Mouse (Mus musculus): Measurements from ENCODE around the gene Tmco5. TPM values are rescaled to one million over a fixed set of nuclear protein-coding genes. Genes with fewer than 3 reads are reported as not detected.
"Not testable (repeated sequence)": the region's sequence is repeated elsewhere in the genome, so short reads cannot be mapped to it uniquely, and the experiment has no call there.

Gene Tmco5
- polyA plus RNA-seq, 1 experiment from 2014 or later, result not detected

DNA sequence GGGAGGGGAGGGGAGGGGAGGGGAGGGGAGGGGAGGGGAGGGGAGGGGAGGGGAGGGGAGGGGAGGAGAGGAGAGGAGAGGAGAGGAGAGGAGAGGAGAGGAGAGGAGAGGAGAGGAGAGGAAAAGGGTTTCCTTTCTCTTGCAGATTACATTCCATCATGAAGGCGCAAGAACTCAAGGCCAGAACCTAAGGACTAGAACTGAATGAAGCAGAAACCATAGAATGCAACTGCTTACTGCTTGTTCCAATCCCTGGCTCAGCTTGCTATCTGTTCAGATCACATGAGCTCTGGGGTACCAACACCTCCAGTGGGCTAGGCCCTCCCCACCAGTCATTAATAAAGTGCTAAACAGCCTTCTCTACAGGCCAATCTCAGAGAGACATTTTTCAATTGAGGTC is 55.7 kb downstream of the Tmco5 start:
- 100% methylated on average over 1 of the region's 1 CpGs for WGBS
- H3K4me3 ChIP-seq (ENCODE audit: low read depth, low read length); ATAC-seq; H3K9ac ChIP-seq (ENCODE audit: low read length); H3K27ac ChIP-seq (ENCODE audit: low read depth, low read length); H3K36me3 ChIP-seq (ENCODE audit: control insufficient read depth, insufficient read depth, low read length); DNase-seq (ENCODE audit: low spot score); H3K4me1 ChIP-seq (ENCODE audit: control insufficient read depth, insufficient read depth, low read length); H3K27me3 ChIP-seq (replicated peaks; ENCODE audit: control insufficient read depth, insufficient read depth, low read length); H3K4me2 ChIP-seq (ENCODE audit: low read length); H3K9me3 ChIP-seq (replicated peaks; ENCODE audit: control insufficient read depth, low read length): not testable (repeated sequence)

DNA sequence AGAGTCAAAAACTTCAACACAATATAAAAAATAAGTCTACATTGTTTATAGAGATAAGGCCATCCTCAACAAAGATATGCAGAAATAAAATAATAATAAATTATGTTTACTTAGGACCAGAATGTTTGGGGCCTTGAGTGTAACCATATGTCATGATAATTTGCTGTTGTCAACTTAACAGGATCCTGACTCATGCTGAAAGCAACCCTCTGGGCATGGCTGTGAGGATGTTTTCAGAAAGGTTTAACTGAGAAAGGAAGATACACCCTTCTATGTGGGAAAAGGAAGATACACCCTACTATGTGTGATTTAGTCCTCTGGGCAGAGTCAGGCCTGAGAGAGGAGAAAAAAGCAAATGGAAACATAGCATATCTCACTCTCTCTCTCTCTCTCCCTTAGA is 56.3 kb downstream of the Tmco5 start:
- Histone ChIP-seq H3K4me2 (ENCODE audit: low read length) (no peak overlapping the region), H3K27ac (ENCODE audit: low read depth, low read length) (no peak overlapping the region), H3K4me1 (ENCODE audit: control insufficient read depth, insufficient read depth, low read length) (no peaks in the 10 kb centered on the region), H3K27me3 (replicated peaks; ENCODE audit: control insufficient read depth, insufficient read depth, low read length) (no peaks in the 10 kb centered on the region), H3K4me3 (ENCODE audit: low read depth, low read length) (no peak overlapping the region), H3K9me3 (replicated peaks; ENCODE audit: control insufficient read depth, low read length) (no peaks in the 10 kb centered on the region), H3K36me3 (ENCODE audit: control insufficient read depth, insufficient read depth, low read length) (no peaks in the 10 kb centered on the region), H3K9ac (ENCODE audit: low read length) (no peak overlapping the region)
- ATAC-seq (no peak), DNase-seq (ENCODE audit: low spot score) (no peak)

DNA sequence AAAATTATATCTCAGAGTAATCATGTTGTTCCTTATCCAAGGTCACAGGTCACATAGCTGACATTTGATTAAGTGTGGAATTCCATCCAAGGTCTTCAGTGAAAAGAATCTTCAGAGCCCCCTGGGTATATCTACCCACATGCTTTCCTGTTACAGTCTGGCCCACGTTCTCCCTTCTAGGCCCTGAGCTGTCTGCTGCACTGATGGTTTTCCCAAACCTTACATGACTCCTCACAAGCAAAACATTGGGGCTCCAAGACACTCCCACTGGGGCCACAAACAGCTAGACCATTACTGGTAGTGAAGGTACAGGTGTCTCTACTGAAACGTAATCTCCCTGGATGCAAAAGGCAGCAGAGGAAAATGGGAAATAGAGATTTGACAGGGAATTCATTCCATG is 57.9 kb downstream of the Tmco5 start:
- no peak for ATAC-seq
- no peaks in the 10 kb centered on the region for H3K27me3 ChIP-seq (replicated peaks; ENCODE audit: control insufficient read depth, insufficient read depth, low read length)
- H3K27ac ChIP-seq (ENCODE audit: low read depth, low read length), result no peak overlapping the region
- H3K4me2 ChIP-seq (ENCODE audit: low read length), result no peak overlapping the region
- 68% methylated on average over 2 of the region's 2 CpGs for WGBS
- DNase-seq (ENCODE audit: low spot score), result no peak
- no peaks in the 10 kb centered on the region for H3K9me3 ChIP-seq (replicated peaks; ENCODE audit: control insufficient read depth, low read length)
- H3K36me3 ChIP-seq (ENCODE audit: control insufficient read depth, insufficient read depth, low read length), result no peaks in the 10 kb centered on the region
- no peak overlapping the region for H3K9ac ChIP-seq (ENCODE audit: low read length)
- no peak overlapping the region for H3K4me3 ChIP-seq (ENCODE audit: low read depth, low read length)
- H3K4me1 ChIP-seq (ENCODE audit: control insufficient read depth, insufficient read depth, low read length), result no peaks in the 10 kb centered on the region

DNA sequence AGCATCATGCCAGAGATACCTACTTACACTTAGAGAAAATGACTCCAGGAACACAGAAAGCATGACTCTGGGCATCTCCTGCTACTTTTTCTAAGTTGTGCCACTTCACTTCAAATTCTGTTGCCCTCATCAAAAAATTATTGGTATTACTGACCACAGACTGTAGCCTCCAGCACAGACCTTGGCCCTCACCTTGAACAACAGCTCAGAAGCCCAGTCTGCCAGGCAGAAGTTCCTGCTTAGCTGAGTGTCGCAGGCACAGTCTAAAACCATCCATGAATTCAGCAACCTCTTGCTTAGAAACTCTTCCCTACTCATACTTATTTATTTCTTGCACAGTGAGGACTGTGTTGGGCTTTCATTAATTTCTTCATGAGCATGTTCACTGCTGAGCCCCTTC is 58.7 kb downstream of the Tmco5 start:
- Histone ChIP-seq H3K9me3 (replicated peaks; ENCODE audit: control insufficient read depth, low read length) (no peaks in the 10 kb centered on the region), H3K27ac (ENCODE audit: low read depth, low read length) (no peak overlapping the region), H3K4me2 (ENCODE audit: low read length) (no peak overlapping the region), H3K36me3 (ENCODE audit: control insufficient read depth, insufficient read depth, low read length) (no peaks in the 10 kb centered on the region), H3K4me3 (ENCODE audit: low read depth, low read length) (no peak overlapping the region), H3K4me1 (ENCODE audit: control insufficient read depth, insufficient read depth, low read length) (no peaks in the 10 kb centered on the region), H3K9ac (ENCODE audit: low read length) (no peak overlapping the region), H3K27me3 (replicated peaks; ENCODE audit: control insufficient read depth, insufficient read depth, low read length) (no peaks in the 10 kb centered on the region)
- 92% methylated on average over 1 of the region's 1 CpGs for WGBS
- no peak for ATAC-seq
- no peak for DNase-seq (ENCODE audit: low spot score)

DNA sequence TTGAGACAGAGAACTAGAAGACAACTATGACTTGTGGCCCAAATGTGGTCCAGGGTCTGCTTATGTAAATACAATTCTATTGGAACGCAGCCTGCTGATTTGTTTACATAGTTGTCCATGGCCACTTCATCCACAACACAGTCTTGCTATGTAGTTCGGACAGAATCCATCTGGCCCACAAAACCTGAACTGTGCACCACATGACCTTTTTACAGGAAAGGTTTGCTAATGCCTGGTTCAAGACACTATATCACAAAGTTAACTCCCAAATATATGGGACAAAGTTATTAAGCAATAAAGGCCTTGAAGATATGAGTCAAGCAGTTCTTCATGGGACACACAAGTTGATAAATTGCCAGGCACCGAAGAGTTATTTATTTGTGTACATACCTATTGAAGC is 63.3 kb downstream of the Tmco5 start:
- H3K9me3 ChIP-seq (replicated peaks; ENCODE audit: control insufficient read depth, low read length), result no peaks in the 10 kb centered on the region
- H3K4me3 ChIP-seq (ENCODE audit: low read depth, low read length), result no peak overlapping the region
- WGBS, result 91% methylated on average over 3 of the region's 3 CpGs

More for the DNA sequence above, 63.3 kb downstream of the Tmco5 start:
- Histone ChIP-seq H3K27ac (ENCODE audit: low read depth, low read length) (no peak overlapping the region), H3K27me3 (replicated peaks; ENCODE audit: control insufficient read depth, insufficient read depth, low read length) (no peaks in the 10 kb centered on the region), H3K4me1 (ENCODE audit: control insufficient read depth, insufficient read depth, low read length) (no peaks in the 10 kb centered on the region), H3K4me2 (ENCODE audit: low read length) (no peak overlapping the region), H3K36me3 (ENCODE audit: control insufficient read depth, insufficient read depth, low read length) (no peaks in the 10 kb centered on the region), H3K9ac (ENCODE audit: low read length) (no peak overlapping the region)
- DNase-seq (ENCODE audit: low spot score), result no peak
- no peak for ATAC-seq

Other genes with a start within 250 kb of the Tmco5 start
- 11.2 and 11.5 TPM in 2 replicates for gene Spred1, start 242.7 kb downstream of the Tmco5 start, polyA plus RNA-seq (2014; fragmentation: Nextera tagmentation; extraction: Ambion mirVana)

All from forebrain, embryonic 14.5 days (tissue).